Mouse (Mus musculus) olfactory bulb, adult 2 months (tissue): ENCODE results near the gene Plcg1. TPM values are rescaled to one million over a fixed set of nuclear protein-coding genes. Genes with fewer than 3 reads are reported as not detected.
A peak's percentile ranks its signal among the peaks of the same experiment; 100 is the strongest.

Source experiments
- H3K27ac ChIP-seq: fragments of 200-500 bp; 2 replicates; pipeline ENCODE4 v1.5.1; 2012; ENCODE audit warnings: low read depth, low read length; ENCODE audit not compliant: insufficient read depth
- H3K4me1 ChIP-seq: fragments of 200-500 bp; 2 replicates; pipeline ENCODE4 v1.6.1; 2012; ENCODE audit warnings: low read length; ENCODE audit not compliant: control insufficient read depth, insufficient read depth
- H3K4me3 ChIP-seq: fragments of 200-500 bp; 2 replicates; pipeline ENCODE4 v1.5.1; 2012; ENCODE audit warnings: mild to moderate bottlenecking, low read depth, low read length, moderate library complexity; ENCODE audit not compliant: insufficient read depth
- CTCF ChIP-seq: fragments of 200-500 bp; IDR thresholded peaks from 2 replicates; pipeline ENCODE4 v1.5.1; 2012; ENCODE audit warnings: low read depth, mild to moderate bottlenecking, low read length, moderate library complexity; ENCODE audit not compliant: insufficient read depth
- POLR2A ChIP-seq: fragments of 200-500 bp; IDR thresholded peaks from 2 replicates; pipeline ENCODE4 v1.6.1; 2012; ENCODE audit warnings: mild to moderate bottlenecking, low read depth, low read length, moderate library complexity; ENCODE audit not compliant: insufficient read depth
- WGBS: fragments of 180-500 bp; shearing (Covaris S2); methylation state at CpG from one replicate; pipeline ENCODE4 v1.1.7; 2018; 5-methylcytosine and 5-hydroxymethylcytosine counted together
- polyA plus RNA-seq: library from polyadenylated mRNA; stranded (reverse); fragments of >200 nt; gene quantifications from 2 replicates; pipeline ENCODE4 v1.2.4, GENCODE M21; 2012; ENCODE audit warnings: low replicate concordance; ENCODE audit not compliant: missing spikeins, insufficient read depth, insufficient read length

Plcg1 gene
- polyA plus RNA-seq, 1 experiment = 164 TPM

- H3K4me3 ChIP-seq = no peak overlapping the region
- 88% methylated on average over 4 of the region's 4 CpGs for WGBS
- no peak overlapping the region for H3K27ac ChIP-seq
- H3K4me1 ChIP-seq = no peaks in the 10 kb centered on the region
- TF ChIP-seq POLR2A = no peak
Observed at GRCm38 (mm10) chr2:160723613-160724375, 7.3 kb upstream of the Plcg1 start.

GRCm38 (mm10) chr2:160724536-160724935 is 6.6 kb upstream of the Plcg1 start:
- 85% methylated on average over 5 of the region's 5 CpGs for WGBS
- Histone ChIP-seq H3K4me3 (no peak overlapping the region), H3K27ac (no peak overlapping the region), H3K4me1 (no peaks in the 10 kb centered on the region)
- no peak for TF ChIP-seq CTCF

- H3K4me1 ChIP-seq = peaks cover 10% of the 10 kb centered on the region
- H3K4me3 ChIP-seq = no peak overlapping the region
- TF ChIP-seq POLR2A (no peak), CTCF (no peak)
- WGBS = 72% methylated on average over 6 of the region's 6 CpGs
- H3K27ac ChIP-seq = no peak overlapping the region
Observed at GRCm38 (mm10) chr2:160725877-160726864, 4.9 kb upstream of the Plcg1 start.

- TF ChIP-seq POLR2A = no peak
- no peak for TF ChIP-seq CTCF
- no peak overlapping the region for H3K27ac ChIP-seq
- H3K4me3 ChIP-seq = no peak overlapping the region
- peaks cover 23% of the 10 kb centered on the region for H3K4me1 ChIP-seq
- 82% methylated on average over 3 of the region's 3 CpGs for WGBS
Observed at GRCm38 (mm10) chr2:160728972-160729371, 2.1 kb upstream of the Plcg1 start.

GRCm38 (mm10) chr2:160729436-160729835 is 1.7 kb upstream of the Plcg1 start:
- Histone ChIP-seq H3K4me3 (no peak overlapping the region), H3K4me1 (peaks cover 27% of the 10 kb centered on the region), H3K27ac (no peak overlapping the region)
- WGBS = 38% methylated on average over 2 of the region's 2 CpGs
- no peak for TF ChIP-seq POLR2A
- no peak for TF ChIP-seq CTCF

- Histone ChIP-seq H3K4me1 (peaks cover 30% of the 10 kb centered on the region), H3K27ac (no peak overlapping the region), H3K4me3 (peak overlapping the region; percentile 74)
- WGBS = 39% methylated on average over 17 of the region's 17 CpGs
- TF ChIP-seq CTCF (no peak), POLR2A (no peak)
Observed at GRCm38 (mm10) chr2:160729851-160730796, 976 bp upstream of the Plcg1 start.

- Histone ChIP-seq H3K27ac (peak overlapping the region; percentile 40), H3K4me3 (peak overlapping the region; percentile 74), H3K4me1 (peaks cover 35% of the 10 kb centered on the region)
- 6% methylated on average over 19 of the region's 19 CpGs for WGBS
- TF ChIP-seq CTCF (no peak), POLR2A (no peak)
Observed at GRCm38 (mm10) chr2:160730797-160731116, 343 bp upstream of the Plcg1 start.

- peaks cover 38% of the 10 kb centered on the region for H3K4me1 ChIP-seq
- peak overlapping the region; percentile 74 for H3K4me3 ChIP-seq
- WGBS = 0% methylated on average over 32 of the region's 32 CpGs
- peak overlapping the region; percentile 54; the same call in 1 of the 2 replicates for H3K27ac ChIP-seq
- TF ChIP-seq CTCF (no peak), POLR2A (no peak)
Observed at GRCm38 (mm10) chr2:160731839-160732261, 750 bp downstream of the Plcg1 start.
